Mouse (Mus musculus) forebrain, embryonic 14.5 days (tissue): ENCODE results near the gene Fgfr4. TPM values are rescaled to one million over a fixed set of nuclear protein-coding genes. Genes with fewer than 3 reads are reported as not detected.
A peak's percentile ranks its signal among the peaks of the same experiment; 100 is the strongest.

Source experiments
- ATAC-seq: fragments of 200-750 bp; cut with Nextera tagmentation; 2 replicates; pipeline ENCODE4 v1.8.0; 2017; ENCODE audit warnings: mild to moderate bottlenecking, moderate library complexity
- DNase-seq: peaks from one replicate; pipeline ENCODE4 v3.0.0-alpha.2; 2015; ENCODE audit warnings: low spot score
- H3K27ac ChIP-seq: fragments of 300-500 bp; sonication (generic); 2 replicates; pipeline ENCODE4 v1.5.1; 2014; ENCODE audit warnings: low read depth, mild to moderate bottlenecking, control low read depth, low read length, moderate library complexity
- H3K27me3 ChIP-seq: fragments of 300-500 bp; sonication (generic); replicated peaks from 2 replicates; pipeline ENCODE4 v1.6.1; 2014; ENCODE audit warnings: low read length, control low read depth, mixed read lengths; ENCODE audit not compliant: control insufficient read depth, insufficient read depth
- H3K36me3 ChIP-seq: fragments of 300-500 bp; sonication (generic); 2 replicates; pipeline ENCODE4 v1.6.1; 2014; ENCODE audit warnings: low read length, control low read depth; ENCODE audit not compliant: control insufficient read depth, insufficient read depth
- H3K4me1 ChIP-seq: fragments of 300-500 bp; sonication (generic); 2 replicates; pipeline ENCODE4 v1.6.1; 2014; ENCODE audit warnings: antibody characterized with exemption, low read length, control low read depth; ENCODE audit not compliant: control insufficient read depth, insufficient read depth
- H3K4me2 ChIP-seq: fragments of 300-500 bp; sonication (generic); 2 replicates; pipeline ENCODE4 v1.6.1; 2014; ENCODE audit warnings: mild to moderate bottlenecking, control low read depth, low read length
- H3K4me3 ChIP-seq: fragments of 300-500 bp; sonication (generic); 2 replicates; pipeline ENCODE4 v1.5.1; 2014; ENCODE audit warnings: low read depth, low read length, control low read depth
- H3K9ac ChIP-seq: fragments of 300-500 bp; sonication (generic); 2 replicates; pipeline ENCODE4 v1.6.1; 2014; ENCODE audit warnings: mild to moderate bottlenecking, low read length, control low read depth, moderate library complexity
- H3K9me3 ChIP-seq: fragments of 300-500 bp; sonication (generic); replicated peaks from 2 replicates; pipeline ENCODE4 v1.6.1; 2016; ENCODE audit warnings: low read length, control low read depth, mixed read lengths; ENCODE audit not compliant: control insufficient read depth
- WGBS: fragments of 180-500 bp; shearing (Covaris S2); extraction: QIAGEN DNeasy Blood & Tissue Kit; methylation state at CpG from one replicate; pipeline ENCODE4 v1.1.7; 2014; 5-methylcytosine and 5-hydroxymethylcytosine counted together
- polyA plus RNA-seq: library from polyadenylated mRNA; unstranded; fragments of >200 nt; fragmentation: Nextera tagmentation; extraction: Ambion mirVana; gene quantifications from 2 replicates; pipeline ENCODE4 v1.2.1, GENCODE M21; 2014

Fgfr4 gene
- polyA plus RNA-seq, 1 experiment from 2014 or later: 0.30 TPM

DNA sequence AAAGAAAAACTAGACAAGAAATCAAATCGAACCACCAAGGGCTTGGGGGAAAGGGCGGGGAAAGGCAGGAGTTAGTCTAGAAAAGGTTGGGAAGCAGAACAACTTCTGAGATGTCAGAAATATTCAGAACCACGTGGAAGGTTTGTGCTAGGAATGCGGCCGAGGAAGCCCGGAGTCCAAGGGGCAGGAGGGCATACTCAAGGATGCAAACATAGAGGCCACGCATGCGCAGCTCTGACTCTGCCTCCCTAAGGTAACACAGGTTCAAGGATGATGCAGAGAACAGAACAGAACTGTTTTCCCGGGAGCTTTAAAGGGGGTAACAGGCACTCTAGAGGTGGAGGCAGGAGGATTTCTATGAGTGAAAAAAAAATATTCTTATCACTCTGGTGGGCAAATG, 51.3 kb downstream of the Fgfr4 start:
- Histone ChIP-seq H3K9me3 (no peaks in the 10 kb centered on the region), H3K4me3 (no peak overlapping the region)
- no peak for ATAC-seq

DNA sequence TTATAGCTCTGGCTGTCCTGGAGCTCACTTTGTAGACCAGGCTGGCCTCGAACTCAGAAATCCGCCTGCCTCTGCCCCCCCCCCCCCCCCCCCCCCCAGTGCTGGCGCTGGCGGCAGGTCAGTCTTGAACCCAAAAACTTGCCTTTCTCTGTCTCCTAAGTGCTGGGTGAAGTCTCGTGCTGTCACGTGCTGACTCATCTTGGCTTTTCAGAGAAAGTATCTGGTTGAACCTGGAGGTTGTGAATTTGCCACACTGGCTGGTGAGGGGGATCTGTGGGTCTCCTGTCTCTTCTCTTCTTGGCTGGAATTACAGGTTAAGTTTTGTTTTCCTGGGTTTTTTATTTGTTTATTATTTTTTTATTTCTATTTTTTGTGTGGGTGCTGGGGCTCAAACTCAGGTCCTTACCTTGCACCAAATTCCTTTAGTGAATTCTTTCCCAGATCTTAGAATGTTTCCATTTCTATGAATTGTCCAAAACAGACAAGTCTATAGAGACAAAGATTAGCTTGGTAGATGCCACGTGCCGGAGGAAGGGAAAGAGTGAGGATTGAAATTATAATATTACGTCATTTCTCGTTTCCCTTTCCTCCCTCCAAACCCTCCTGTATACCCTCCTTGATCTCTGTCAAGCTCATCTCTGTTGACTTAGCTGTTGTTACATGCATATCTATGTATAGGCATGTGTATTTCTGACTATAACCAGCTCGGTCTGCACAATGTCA, 52.4 kb downstream of the Fgfr4 start:
- Histone ChIP-seq H3K9me3 (no peaks in the 10 kb centered on the region), H3K4me3 (no peak overlapping the region), H3K36me3 (no peaks in the 10 kb centered on the region), H3K4me1 (no peaks in the 10 kb centered on the region), H3K4me2 (no peak overlapping the region), H3K9ac (no peak overlapping the region), H3K27me3 (no peaks in the 10 kb centered on the region), H3K27ac (no peak overlapping the region)
- 91% methylated on average over 9 of the region's 11 CpGs for WGBS
- DNase-seq (no peak), ATAC-seq (no peak)

More for the DNA sequence above, 51.3 kb downstream of the Fgfr4 start:
- Histone ChIP-seq H3K36me3 (no peaks in the 10 kb centered on the region), H3K27me3 (no peaks in the 10 kb centered on the region), H3K9ac (no peak overlapping the region), H3K4me2 (no peak overlapping the region), H3K27ac (no peak overlapping the region), H3K4me1 (no peaks in the 10 kb centered on the region)
- DNase-seq: no peak
- WGBS: 87% methylated on average over 9 of the region's 9 CpGs

DNA sequence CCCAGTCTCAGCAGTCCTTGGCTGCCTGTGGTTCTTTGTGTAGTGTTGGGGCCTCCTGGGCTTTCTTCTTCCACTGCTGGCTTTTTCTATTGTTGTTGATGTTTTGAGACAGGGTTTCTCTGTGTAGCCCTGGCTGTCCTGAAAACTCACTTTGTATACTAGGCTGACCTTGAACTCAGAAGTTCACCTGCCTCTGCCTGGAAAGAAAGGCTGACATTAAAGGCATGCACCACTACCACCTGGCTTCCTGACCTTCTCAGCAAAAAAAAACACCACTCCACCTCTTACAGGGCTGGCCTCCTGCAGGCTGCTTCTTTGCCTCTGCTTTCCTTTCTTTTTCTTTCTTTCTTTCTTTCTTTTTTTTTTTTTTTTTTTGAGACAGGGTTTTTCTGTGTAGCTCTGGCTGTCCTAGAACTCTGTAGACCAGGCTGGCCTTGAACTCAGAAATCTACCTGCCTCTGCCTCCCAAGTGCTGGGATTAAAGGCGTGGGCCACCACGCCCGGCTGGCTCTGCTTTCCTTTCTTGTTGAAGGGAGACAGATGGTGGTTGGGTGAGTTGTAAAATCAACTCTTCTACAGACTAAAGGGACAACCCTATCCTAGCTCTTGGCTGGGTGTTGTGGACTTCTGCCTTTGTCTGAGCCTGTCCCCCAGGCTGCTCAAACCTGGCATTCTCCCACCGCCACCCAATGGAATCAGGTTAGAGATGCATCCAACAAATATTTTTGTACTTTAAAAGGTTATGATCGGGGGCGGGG, 53.2 kb downstream of the Fgfr4 start:
- DNase-seq (no peak), ATAC-seq (no peak)
- 96% methylated on average over 6 of the region's 6 CpGs for WGBS

DNA sequence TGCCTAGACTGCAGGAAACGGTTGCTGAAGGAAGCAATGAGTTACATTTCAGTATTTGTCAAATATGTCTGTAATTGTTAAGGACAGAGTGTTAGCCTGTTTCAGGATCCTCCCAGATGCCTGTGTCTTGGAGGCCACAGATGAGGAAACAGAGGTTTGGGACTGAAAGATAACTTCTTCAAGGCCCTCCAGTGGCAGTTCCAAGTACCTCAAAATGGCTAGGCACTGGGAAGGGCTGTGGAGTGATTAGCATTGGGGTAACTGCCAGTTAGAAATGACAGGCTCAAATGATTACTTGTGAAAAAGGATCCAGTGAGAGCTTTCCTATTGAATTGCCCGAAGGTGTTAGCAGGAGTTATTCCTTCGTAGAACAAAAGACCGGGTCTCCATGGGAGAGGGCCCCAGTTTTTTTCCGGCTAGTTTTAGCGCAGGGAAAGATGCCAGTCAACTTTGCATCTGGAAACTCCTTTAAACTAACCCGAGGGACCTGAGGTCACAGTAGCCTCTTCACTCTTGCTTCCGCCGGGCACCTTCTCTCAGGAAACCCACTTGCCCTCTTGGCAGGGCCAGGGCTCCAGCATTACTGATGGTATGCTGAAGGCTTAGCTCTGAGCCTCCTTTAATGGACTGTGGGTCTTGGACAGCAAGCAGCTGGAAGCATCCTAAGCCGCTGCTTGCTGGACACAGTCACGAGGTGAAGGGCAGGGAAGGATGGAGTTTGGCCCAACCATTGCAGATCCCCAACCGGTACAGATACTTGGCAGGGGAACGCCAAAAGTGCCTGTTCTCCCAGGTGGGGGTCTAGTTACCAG, 56.6 kb downstream of the Fgfr4 start:
- Histone ChIP-seq H3K9me3 (no peaks in the 10 kb centered on the region), H3K27ac (no peak overlapping the region), H3K9ac (no peak overlapping the region), H3K36me3 (peaks cover 9% of the 10 kb centered on the region), H3K4me1 (peaks cover 18% of the 10 kb centered on the region), H3K4me3 (no peak overlapping the region), H3K4me2 (no peak overlapping the region), H3K27me3 (no peaks in the 10 kb centered on the region)
- DNase-seq: peak; percentile 16
- no peak for ATAC-seq
- WGBS: 65% methylated on average over 13 of the region's 13 CpGs

More for the DNA sequence above, 53.2 kb downstream of the Fgfr4 start:
- H3K27me3 ChIP-seq: no peaks in the 10 kb centered on the region
- H3K4me1 ChIP-seq: peaks cover 4% of the 10 kb centered on the region
- no peak overlapping the region for H3K27ac ChIP-seq
- no peaks in the 10 kb centered on the region for H3K9me3 ChIP-seq
- no peak overlapping the region for H3K9ac ChIP-seq
- H3K4me3 ChIP-seq: no peak overlapping the region
- no peaks in the 10 kb centered on the region for H3K36me3 ChIP-seq
- H3K4me2 ChIP-seq: no peak overlapping the region

DNA sequence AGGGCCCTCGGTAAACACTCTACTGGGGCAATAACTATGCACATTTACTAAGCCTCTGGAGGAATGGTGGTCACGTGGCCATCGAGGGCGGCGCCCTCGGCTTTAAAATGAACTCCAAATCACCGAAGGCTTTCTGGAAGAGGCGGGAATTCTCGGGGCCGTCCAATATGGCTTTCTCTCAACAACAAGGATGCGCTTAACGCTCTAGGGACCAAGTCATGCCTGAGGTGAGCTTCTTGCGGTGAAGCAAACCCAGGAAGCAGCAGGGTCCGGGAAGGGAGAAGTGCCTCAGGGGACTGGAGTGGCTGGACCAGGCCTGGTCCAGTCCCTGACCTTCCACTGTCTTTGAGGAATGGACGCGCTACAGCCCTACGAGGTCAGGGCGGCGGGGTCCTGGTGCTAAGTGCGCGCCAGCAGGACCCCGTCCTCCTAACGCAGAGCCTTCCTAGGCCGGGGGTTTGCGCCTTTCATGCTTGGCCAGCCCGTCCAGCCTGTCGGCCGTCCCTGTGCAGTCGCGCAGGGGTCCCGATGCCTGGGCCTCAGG, 57.3 kb downstream of the Fgfr4 start, which contains the start of gene Nsd1:
Gene Nsd1 (plus strand): TSS at position 134 of the 544 bp plus-strand sequence.
- H3K4me1 ChIP-seq: peaks cover 25% of the 10 kb centered on the region
- no peaks in the 10 kb centered on the region for H3K27me3 ChIP-seq
- peak; percentile 16 for ATAC-seq
- no peaks in the 10 kb centered on the region for H3K9me3 ChIP-seq
- peak within 1 kb of the TSS; percentile 79 for H3K4me3 ChIP-seq
- H3K27ac ChIP-seq: peak within 1 kb of the TSS; percentile 97
- peak within 1 kb of the TSS; percentile 87 for H3K4me2 ChIP-seq
- peaks cover 14% of the 10 kb centered on the region for H3K36me3 ChIP-seq
- DNase-seq: peak; percentile 10
- H3K9ac ChIP-seq: peak within 1 kb of the TSS; percentile 96
- 22% methylated on average over 31 of the region's 31 CpGs for WGBS

DNA sequence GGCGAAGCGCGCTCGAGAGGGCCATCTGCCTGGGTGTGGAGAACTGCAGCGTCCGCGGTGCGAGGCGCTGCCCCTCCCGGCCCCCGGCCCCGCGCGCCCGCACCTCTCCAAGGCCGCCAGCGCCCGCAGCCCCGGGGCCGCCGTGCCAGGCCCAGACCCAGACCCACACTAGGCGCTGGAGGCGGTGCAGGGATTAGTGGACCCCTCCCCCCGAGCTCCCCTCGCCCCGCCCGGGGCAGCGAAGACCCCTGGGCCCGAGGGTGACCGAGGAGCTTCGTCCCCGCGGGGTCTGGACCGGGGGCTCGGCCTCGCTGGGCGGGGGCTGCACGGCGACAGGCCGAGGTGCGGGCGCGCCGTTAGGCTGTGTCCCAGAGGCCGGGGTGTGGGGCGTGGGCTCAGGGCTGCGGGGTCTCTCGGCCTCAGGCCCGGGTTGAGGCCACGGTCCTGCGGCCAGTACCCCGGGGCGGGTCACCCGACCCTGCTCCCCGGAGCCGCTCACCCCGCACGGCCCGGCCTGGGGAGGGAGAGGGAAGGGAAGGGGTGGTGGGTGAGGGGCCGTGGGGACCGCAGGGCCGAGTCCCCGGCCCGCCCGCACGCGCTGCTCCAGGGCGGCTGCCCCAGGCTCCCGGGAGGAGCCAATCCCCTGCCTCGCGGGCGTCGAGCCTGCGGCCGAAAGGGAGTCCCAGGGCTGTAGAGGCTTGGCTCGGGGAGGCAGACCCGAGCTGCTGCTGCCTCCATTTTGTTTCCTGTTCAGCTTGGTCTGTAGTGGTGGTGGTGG, 57.9 kb downstream of the Fgfr4 start:
- peak; percentile 45 for ATAC-seq

DNA sequence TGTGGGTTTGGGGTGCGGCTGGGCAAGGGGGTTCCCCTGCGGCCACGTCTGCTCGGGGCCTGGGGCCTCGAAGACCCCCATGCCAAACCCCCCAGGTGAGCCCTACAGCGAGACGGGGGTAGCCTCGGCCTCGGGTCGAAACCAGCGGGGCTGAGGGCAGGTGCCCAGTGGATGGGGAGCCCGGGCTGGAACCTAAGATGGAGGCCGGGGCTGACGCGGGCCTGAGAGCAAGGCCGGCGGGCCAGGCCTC, 58.5 kb downstream of the Fgfr4 start:
- DNase-seq (no peak), ATAC-seq (peak; percentile 62)
- peak overlapping the region; percentile 97 for H3K27ac ChIP-seq

More for the DNA sequence above, 57.9 kb downstream of the Fgfr4 start:
- peak overlapping the region; percentile 96 for H3K9ac ChIP-seq
- peak; percentile 64 for DNase-seq
- peak overlapping the region; percentile 87 for H3K4me2 ChIP-seq
- H3K9me3 ChIP-seq: no peaks in the 10 kb centered on the region
- 2% methylated on average over 57 of the region's 77 CpGs for WGBS
- peak overlapping the region; percentile 79 for H3K4me3 ChIP-seq
- H3K4me1 ChIP-seq: peaks cover 29% of the 10 kb centered on the region
- no peaks in the 10 kb centered on the region for H3K27me3 ChIP-seq
- H3K27ac ChIP-seq: peak overlapping the region; percentile 97
- H3K36me3 ChIP-seq: peaks cover 16% of the 10 kb centered on the region

More for the DNA sequence above, 58.5 kb downstream of the Fgfr4 start:
- H3K4me1 ChIP-seq: peaks cover 34% of the 10 kb centered on the region
- H3K9me3 ChIP-seq: no peaks in the 10 kb centered on the region
- peak overlapping the region; percentile 96 for H3K9ac ChIP-seq
- peak overlapping the region; percentile 79 for H3K4me3 ChIP-seq
- 0% methylated on average over 17 of the region's 17 CpGs for WGBS
- H3K27me3 ChIP-seq: no peaks in the 10 kb centered on the region
- H3K36me3 ChIP-seq: peaks cover 17% of the 10 kb centered on the region
- H3K4me2 ChIP-seq: peak overlapping the region; percentile 87
